In genomic region chr3:129218371-129218921, GRCm38 (mm10) we compare ENCODE assay signal across 8 mouse cellular contexts. TPM values are rescaled to one million over a fixed set of nuclear protein-coding genes. Genes with fewer than 3 reads are reported as not detected.
DNase-seq lines count a peak whose midpoint lies in the region; ATAC-seq lines count a peak whose summit lies in the region.
"Had no signal": no experiment of that assay in that cellular context is flagged by ENCODE, and none has a peak within 500 bp of the region (broad histone marks: within the 10 kb centered on the region; RNA-seq: fewer than 3 reads in every experiment).

No protein-coding gene starts in this region.

- no peak overlapping the region for H3K9ac ChIP-seq in kidney, embryonic 15.5 days
- H3K9ac ChIP-seq in intestine, embryonic 16.5 days (ENCODE audit: low read depth, low read length), result peak overlapping the region; percentile 68

- H3K4me1 ChIP-seq in kidney, embryonic 15.5 days, result peaks cover 41% of the 10 kb centered on the region
- no peaks in the 10 kb centered on the region for H3K4me1 ChIP-seq in intestine, embryonic 16.5 days (ENCODE audit: control insufficient read depth, insufficient read depth, low read length)

- H3K4me2 ChIP-seq in kidney, embryonic 15.5 days, result peak overlapping the region; percentile 35
- peak overlapping the region; percentile 91 for H3K4me2 ChIP-seq in intestine, embryonic 16.5 days (ENCODE audit: low read depth, low read length)

- peaks cover 96% of the 10 kb centered on the region for H3K27me3 ChIP-seq in kidney, embryonic 15.5 days
- peaks cover 10% of the 10 kb centered on the region; the same call in 1 of the 2 replicates for H3K27me3 ChIP-seq in intestine, embryonic 16.5 days (replicated peaks; ENCODE audit: control insufficient read depth, insufficient read depth, low read length)

- 2% methylated on average over 41 of the region's 41 CpGs for WGBS in kidney, embryonic 15.5 days
- 13% methylated on average over 41 of the region's 41 CpGs for WGBS in intestine, embryonic 16.5 days

- no peak overlapping the region for H3K27ac ChIP-seq in kidney, embryonic 15.5 days
- peak overlapping the region; percentile 73 for H3K27ac ChIP-seq in intestine, embryonic 16.5 days (ENCODE audit: low read length)

- no peaks in the 10 kb centered on the region for H3K36me3 ChIP-seq in kidney, embryonic 15.5 days
- no peaks in the 10 kb centered on the region for H3K36me3 ChIP-seq in intestine, embryonic 16.5 days (ENCODE audit: control insufficient read depth, insufficient read depth, low read length)

- H3K4me3 ChIP-seq in kidney, embryonic 15.5 days (replicated peaks), result peak overlapping the region; percentile 6
- peak overlapping the region; percentile 69 for H3K4me3 ChIP-seq in intestine, embryonic 16.5 days (ENCODE audit: low read length)

- DNase-seq in kidney, adult 8-10 months, result no peak
- peak; percentile 68 for DNase-seq in embryo, embryonic 9.5 days (ENCODE audit: extremely low spot score)
- peak; percentile 39 for DNase-seq in retina, postnatal 1 day
- no peak for DNase-seq in cerebellum, postnatal 25 days
- DNase-seq: lung, adult 18-20 months had no signal

- no peak for ATAC-seq in kidney, embryonic 15.5 days (replicated peaks; ENCODE audit: low FRiP score)
- ATAC-seq in intestine, embryonic 16.5 days, result no peak
- ATAC-seq in cerebellum, adult (ENCODE audit: insufficient number of reproducible peaks, low FRiP score, low TSS enrichment), result no peak

- H3K9me3 ChIP-seq in kidney, embryonic 15.5 days (replicated peaks), result no peaks in the 10 kb centered on the region
- H3K9me3 ChIP-seq in intestine, embryonic 16.5 days (ENCODE audit: control insufficient read depth, low read length), result no peaks in the 10 kb centered on the region

RNA-seq across cellular contexts. Expression of gene Pitx2, which starts 18.8 kb away (rescaled TPM):
- polyA plus RNA-seq in kidney, embryonic 15.5 days (2015; fragmentation: Nextera tagmentation; extraction: Ambion mirVana), result 6.2 and 9.8 TPM in 2 replicates
- 28.1 and 29.0 TPM in 2 replicates for polyA plus RNA-seq in intestine, embryonic 16.5 days (2015; fragmentation: Nextera tagmentation; extraction: Ambion mirVana)

Comparison
In these comparisons a context has a peak if more than half of its experiments do, and no peak if none do; other contexts are left out.
1. DNase-seq: peak in embryo, embryonic 9.5 days (single experiment) and retina, postnatal 1 day (single experiment); none in kidney, adult 8-10 months (0 of 2) and cerebellum, postnatal 25 days (0 of 2).